Mouse (Mus musculus) heart, adult 11 months (tissue): ENCODE data around the gene Cisd3.

Experiments
- DNase-seq: peaks from one replicate; pipeline ENCODE4 v3.0.0; 2022

The Cisd3 gene

DNA sequence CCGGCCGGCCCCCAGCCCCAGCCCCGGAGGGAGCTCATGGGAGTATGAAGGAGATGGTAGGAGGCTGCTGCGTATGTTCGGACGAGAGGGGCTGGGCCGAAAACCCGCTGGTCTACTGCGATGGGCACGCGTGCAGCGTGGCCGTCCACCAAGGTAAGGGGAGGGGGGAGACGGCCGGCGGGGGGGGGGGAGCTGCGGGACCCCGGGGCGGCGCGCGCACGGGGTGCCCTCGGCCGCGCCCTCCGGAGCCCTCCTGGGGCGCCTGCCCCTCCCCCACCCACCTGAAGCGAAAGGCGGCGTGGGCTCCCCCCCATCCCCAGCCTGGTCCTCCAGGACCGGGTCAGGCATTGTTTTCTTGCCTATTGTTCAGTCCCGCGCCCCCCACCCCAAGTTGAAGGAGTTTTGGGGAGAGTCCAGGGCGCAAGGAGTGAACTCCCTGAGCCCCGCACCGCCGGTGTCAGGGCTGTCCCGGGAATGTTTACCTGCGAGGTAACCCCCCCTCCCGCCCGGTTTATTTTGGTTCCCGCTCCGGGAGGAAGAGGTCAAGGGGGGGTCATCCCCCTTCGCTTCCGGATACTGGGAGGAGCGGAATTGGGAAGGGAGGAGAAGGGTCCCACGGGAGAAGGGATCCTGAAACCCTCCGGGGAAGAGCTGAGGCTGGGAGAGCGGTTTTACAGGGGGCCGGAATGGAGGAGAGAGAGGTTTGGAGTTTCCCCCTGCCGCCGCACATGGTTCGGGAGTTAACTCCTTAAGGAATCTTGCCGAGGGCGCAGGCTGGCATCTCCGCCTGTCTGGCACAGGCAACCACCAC lies 21.9 kb upstream of the Cisd3 start:
- peak; percentile 98 for DNase-seq

DNA sequence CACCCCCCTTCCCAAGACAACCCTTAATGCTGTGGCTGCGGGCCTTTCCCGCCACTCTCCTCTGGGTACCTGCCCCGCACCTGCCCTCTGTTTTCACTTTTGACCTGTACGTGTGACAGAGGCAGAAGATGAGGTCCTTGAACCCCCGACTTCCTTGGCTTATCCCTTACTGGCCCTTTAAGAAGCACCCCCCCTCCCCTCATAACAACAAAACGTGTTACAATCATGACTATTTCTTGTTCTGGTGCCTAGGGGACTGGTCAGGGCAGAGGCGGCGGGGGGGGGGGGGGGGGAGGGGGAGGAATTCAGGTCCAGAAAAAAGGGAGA lies 21.3 kb upstream of the Cisd3 start:
- DNase-seq, result no peak

DNA sequence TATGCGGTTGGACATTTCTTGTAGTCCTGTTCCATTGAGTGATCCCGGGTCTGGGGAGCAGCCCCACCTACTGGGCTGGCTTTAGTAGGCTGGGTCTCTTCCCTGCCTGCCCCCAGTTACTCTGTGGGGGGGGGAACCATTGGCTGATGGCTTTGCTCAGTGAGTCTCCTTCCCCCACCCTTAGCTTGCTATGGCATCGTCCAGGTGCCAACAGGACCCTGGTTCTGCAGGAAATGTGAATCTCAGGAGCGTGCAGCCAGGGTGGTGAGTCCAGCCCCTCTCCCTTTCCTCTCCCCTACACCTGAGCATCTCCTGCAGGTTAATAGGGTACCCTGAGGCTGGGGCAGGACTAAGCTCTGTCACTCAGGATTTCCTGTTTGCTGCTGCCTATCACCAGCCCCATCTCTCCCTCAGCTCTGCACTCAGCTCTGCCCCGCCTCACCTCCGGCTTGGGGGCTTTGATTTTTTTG lies 20.8 kb upstream of the Cisd3 start:
- peak; percentile 95 for DNase-seq

DNA sequence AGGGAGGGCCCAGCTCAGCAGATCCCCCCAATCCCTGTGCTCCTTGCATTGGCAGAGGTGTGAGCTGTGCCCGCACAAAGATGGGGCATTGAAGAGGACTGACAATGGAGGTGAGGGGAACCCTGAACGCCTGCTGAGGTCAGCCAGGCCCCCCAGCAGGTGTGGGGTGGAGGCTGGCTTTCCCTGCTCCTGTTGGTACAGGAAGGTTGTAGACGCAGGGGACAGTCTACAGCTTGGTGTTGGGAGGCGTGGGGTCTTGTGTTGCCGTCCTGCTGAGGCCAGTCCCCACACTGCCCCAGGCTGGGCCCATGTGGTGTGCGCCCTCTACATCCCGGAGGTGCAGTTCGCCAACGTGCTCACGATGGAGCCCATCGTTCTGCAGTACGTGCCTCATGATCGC lies 20.2 kb upstream of the Cisd3 start:
- peak; percentile 90 for DNase-seq

DNA sequence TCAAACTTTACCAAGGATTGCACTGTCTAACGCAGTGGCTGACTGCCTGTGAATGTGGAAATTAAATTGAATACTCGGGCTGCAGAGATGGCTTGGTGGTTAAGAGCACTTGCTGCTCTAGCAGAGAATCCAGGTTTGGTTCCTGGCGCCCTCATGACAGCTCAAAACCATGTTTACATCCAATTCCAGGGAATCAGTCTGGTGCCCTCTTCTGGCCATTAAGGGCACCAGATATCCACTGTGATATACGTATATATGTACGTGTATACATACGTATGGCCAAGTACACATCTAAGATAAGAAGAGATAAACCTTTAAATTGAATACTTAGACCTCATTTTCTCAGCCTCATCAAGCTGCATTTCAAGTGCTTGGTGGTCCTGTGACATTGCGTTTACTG lies 19.4 kb upstream of the Cisd3 start:
- peak; percentile 85 for DNase-seq

DNA sequence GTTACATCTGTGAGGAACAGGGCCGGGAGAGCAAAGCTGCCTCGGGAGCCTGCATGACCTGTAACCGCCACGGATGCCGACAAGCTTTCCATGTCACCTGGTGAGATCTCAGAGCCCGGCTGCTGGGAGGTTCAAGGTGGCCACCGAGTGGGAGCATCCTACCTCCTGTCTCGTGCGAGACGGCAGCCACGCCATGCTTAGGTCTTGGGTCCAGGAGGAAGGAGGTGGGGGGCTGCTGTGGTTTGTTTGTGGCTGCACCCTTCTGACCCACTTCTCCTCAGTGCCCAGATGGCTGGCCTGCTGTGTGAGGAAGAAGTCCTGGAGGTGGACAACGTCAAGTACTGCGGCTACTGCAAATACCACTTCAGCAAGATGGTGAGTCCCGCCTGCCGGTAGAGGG lies 18.8 kb upstream of the Cisd3 start:
- DNase-seq, result peak; percentile 89

DNA sequence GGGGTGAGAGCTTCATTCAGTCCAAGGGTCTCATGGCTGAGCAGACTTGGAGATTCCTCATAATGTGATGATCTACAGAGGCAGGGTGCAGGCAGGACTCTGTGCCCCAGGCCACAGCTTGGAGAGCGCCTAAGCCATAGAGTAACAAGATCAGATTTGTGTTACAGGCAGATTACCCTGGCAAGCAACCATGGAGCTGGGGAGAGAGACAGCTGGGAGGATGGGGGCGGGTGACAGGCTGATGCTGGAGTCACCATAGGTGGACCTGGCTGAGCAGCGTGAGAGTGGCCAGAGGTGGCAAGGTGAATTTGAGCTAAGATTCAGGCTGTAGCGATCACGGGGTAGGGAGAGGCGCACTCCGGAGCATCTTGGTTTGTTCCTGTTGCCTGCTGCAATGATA lies 17.5 kb upstream of the Cisd3 start:
- peak; percentile 87 for DNase-seq

DNA sequence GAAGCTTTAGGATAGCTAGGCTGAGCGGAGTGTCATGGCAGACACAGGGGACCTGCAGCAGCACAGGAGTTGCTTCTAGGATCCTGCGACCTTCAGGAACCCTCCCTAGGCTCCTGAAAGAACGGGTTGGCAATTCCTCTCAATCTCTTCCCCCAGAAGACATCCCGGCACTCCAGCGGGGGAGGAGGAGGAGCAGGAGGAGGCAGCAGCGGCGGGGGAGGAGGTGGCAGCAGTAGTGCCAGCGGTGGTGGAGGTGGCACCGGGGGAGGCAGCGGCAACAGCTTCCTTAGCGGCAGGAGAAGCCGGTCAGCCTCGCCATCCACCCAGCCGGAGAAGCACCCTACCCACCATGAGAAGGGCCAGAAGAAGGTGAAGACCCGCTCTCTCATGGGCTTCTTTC lies 16.4 kb upstream of the Cisd3 start:
- peak; percentile 92 for DNase-seq

DNA sequence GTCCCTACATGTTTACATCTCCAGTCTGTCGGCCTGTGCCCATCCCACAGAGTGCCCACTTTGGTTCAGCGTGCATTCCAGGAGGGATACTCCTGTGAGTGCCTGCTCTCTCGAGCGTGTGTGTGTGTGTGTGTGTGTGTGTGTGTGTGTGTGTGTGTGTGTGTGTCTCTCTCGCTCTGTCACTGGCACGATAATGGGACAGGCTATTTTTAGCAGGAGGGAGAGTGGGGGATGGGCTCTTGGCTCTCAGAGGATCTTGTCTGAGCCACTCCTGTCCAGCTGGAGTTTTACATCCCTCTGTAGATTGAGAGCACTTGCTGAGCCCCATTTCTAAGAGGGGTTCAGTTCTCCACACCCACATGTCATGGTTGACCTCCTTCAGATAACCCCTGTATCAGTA lies 15.8 kb upstream of the Cisd3 start:
- peak; percentile 97 for DNase-seq

DNA sequence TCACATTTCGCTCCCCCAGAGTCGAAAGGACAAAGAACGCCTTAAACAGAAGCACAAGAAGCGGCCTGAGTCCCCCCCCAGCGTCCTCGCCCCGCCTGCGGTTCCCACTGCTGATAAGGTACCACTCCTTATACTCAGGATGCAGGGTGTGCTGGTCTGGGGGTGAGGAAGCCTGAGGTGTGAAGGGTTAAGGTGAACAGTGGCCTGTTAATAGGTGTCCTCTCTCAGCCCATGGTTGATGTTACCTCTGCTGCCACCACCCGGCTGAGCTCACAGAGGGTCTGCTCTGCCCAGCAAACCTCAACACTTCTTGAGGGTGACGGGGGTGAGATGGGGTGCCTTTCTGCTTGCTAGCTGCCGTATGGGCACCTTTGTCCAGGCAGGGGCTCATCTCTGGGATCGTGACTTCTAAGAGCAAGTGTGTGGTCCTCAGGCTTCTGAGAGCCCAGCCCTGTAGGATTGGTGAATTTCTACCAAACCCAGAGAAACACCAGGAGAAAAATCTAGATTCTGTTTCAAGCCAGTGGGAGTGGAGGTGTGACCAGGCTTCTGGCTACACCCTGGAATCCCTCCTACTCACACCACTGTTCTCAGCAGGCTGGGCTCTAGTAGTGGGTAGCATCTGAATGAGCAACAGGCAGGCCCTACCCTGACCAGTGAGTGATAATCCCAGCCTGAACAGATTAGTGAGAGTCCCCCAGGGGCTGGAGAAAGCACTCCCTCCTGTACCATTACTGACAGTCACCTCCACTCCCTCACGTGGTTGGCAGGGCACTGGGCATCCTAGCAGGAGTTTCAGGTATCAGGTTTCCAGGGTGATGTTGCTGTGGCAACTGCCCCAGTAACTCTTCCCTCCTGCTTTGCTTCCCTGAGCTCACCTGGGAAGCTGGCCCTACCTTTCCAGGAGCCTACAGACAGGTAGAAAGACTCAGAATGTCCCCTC lies 15.1 kb upstream of the Cisd3 start:
- peak; percentile 91 for DNase-seq

DNA sequence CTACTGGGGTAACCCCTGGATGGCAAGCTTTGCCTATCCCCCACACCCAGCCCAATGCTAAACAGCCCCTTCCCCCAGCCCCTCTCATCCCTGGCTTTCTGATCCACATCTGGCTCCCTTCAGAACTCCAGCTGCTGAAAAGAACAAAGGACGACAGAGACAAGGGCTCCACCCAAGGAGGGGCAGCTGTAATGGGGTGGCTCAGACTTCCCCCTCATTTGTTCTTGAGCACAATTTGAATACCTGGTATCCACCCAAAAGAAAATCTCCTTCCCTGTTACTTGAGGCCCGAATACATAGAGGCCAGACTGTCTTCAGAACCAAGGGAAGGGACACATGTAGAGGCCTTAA lies 14.5 kb upstream of the Cisd3 start:
- DNase-seq, result no peak

DNA sequence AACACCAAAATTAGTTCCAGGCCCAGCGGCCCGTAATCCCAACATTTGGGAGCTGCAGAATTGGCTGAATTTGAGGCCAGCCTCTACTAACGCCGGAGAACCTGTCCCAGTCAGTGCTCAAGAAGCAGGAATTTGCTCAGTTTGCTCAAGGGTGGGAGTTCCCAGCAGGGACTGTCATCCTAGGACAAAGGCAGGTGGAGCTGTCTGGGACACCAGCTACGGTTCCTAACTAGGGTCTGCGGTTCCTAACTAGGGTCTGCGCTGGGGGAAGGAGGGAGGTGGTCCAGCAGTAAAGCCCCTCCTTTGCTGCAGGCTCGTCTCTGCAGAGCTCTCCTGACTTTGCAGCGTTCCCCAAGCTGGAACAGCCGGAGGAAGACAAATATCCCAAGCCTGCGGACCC lies 12.5 kb upstream of the Cisd3 start:
- DNase-seq, result no peak

DNA sequence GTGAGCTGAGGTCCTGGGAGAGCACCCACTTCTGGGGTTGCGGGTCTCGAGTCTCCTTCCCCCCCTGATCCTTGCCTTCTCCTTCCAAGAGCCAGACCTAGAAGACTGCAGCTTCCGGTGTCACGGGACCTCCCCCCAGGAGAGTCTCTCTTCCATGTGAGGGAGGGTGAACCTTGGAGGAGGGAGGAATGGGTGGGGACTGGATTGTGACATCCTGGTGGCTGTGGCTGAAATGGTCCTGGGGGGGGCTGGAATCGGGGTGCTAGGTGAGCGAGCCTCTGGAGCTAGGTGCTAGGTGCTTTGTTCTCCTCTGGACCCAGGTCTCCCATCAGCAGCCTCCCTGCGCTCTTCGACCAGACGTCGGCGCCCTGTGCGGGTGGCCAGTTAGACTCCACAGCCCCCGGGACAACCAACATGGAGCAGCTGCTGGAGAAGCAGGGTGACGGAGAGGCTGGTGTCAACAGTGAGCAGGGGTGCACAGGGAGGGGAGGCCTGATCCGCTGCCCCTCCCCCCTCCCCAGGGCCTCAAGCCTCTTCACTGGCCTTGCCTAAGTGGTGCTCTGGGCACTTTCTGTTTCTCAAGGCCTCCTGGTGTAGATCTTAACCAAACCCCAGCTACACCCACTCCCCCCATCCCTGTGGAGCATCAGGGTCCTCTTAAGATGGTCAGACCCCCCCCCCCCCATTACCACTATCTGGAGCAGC lies 9.4 kb upstream of the Cisd3 start:
- DNase-seq, result no peak

DNA sequence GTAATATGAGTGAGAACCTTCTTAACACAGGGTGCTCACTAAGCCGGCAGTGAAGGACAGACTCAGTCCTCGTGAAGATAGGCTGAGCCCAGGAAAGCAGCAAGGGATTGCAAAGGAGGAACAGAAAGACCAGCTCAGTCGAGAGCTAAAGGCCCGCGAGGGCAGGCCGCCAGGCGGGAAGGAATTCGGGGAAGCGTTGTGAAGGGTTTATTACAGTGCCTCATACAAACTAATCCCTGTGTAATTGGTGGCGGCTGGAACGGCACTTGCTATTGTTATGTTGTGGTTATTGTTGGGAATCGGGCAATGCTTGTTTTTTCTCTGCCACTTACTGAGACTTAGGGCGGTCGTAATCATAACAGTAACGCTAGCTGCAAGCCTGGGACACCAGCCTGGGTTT lies 8.2 kb upstream of the Cisd3 start:
- no peak for DNase-seq

DNA sequence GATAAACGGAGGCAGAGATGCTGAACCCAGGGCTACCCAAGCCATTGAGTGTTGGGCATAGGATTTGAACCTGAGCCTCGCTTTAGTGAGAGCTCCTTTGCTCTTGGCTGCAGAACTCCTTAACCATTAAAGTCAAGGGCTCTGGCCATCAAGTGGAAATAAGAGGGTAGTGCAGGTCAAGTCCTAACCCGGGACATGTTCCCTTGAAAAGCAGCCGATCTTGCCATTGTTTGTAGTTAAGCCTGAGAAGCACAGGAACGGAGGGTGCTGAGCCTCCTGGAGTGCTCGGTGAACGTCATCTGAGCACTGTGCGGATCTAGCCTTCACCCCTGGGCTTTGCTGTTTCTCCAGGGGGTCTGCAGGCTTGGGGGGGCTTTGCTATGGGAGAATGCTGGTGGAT lies 7.8 kb upstream of the Cisd3 start:
- DNase-seq, result no peak

DNA sequence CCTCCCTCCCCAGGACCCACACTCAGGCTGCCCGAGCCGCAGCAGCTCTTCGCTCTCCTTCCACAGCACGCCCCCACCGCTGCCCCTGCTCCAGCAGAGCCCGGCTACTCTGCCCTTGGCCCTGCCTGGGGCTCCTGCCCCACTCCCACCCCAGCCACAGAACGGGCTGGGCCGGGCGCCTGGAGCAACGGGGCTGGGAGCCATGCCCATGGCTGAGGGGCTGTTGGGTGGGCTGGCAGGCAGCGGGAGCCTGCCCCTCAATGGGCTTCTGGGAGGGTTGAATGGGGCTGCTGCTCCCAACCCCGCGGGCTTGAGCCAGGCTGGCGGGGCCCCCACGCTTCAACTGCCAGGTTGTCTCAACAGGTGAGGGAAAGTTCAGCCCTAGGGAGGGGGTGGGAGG lies 7.3 kb upstream of the Cisd3 start:
- no peak for DNase-seq

DNA sequence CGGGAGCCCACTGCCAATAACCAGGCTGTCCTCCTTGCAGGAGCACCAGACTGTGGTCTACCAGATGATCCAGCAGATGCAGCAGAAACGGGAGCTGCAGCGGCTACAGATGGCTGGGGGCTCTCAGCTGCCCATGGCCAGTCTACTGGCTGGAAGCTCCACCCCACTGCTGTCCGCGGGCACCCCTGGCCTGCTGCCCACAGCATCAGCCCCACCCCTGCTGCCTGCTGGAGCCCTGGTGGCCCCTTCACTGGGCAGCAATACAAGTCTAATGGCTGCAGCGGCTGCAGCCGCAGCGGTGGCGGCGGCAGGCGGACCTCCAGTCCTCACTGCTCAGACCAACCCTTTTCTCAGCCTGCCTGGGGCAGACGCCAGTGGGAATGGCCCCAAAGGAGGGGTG lies 5.2 kb upstream of the Cisd3 start:
- no peak for DNase-seq

DNA sequence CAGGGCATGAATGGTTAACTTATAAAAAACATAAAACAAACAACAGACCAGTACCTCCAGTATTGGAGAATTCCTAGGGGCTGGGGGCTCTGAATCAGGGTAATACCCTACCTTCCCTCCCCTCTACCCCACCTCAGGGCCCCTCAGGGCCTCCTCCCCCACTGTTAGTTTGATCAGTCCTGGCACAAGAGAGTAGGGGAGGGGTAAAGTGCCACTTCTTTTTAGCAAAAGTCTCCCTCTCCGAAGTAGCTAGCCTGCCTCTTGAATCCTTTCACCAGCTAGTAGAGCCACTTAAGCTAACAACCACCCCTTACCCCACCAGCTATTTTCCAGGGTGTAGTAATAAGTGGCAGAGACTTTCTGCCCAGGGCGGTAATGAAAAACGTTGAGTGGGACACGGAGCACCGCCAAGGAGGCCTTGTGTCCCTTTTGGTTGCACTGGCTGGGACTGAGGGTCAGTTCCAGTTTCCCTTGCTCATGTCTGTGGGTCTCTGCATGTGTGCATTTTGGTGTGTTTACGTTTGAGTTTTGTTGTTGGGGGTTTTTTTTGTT lies 3.0 kb upstream of the Cisd3 start:
- no peak for DNase-seq

DNA sequence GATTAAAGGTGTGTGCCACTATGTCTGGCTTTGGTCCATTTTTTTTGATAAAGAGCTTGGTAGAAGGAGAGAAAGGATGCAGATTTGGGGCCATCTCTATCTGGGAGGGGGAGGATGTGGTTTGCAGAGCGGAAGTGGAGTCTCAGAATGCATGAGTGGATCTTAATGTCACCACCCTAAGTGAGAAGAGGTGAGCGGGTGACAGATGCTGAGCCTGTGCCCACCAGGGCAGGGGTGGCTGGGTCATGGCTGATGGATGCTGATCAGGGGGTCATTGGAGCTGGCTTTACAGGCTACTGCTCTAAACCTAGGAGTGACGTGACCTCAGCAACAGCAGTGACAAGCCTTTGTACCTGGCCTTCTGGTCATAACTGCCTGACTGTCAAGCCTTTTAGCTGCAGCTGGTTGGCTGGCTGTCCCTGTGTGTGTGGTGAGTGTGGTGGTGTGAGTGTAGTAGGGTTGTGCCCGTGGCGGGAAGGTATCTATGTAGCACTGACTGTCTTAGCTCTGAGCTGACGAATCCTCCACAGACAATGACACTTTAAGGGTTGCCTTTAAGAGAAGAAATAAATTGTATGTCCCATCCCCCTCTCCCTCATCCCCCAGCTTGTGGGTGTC lies 1.5 kb upstream of the Cisd3 start:
- peak; percentile 94 for DNase-seq

DNA sequence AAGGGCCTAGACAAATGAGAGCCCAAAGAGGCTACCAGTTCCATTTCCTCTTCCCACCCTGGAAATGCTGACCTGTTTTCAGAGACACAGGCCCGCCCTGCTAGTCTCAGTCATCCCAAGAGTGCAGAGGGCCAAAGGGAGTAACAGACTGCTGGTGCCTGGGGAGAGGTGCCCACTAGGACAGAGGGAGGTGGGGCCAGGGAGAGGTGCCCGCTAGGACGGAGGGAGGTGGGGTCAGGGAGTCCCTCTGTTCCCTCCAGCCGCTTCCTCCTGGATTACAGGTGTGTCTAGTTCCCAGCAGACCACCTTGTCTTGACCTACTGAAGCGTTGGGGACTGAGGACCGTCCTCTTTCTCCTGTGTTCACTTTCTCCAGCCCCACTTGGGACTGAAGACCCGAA lies 860 bp upstream of the Cisd3 start:
- DNase-seq, result peak; percentile 97

DNA sequence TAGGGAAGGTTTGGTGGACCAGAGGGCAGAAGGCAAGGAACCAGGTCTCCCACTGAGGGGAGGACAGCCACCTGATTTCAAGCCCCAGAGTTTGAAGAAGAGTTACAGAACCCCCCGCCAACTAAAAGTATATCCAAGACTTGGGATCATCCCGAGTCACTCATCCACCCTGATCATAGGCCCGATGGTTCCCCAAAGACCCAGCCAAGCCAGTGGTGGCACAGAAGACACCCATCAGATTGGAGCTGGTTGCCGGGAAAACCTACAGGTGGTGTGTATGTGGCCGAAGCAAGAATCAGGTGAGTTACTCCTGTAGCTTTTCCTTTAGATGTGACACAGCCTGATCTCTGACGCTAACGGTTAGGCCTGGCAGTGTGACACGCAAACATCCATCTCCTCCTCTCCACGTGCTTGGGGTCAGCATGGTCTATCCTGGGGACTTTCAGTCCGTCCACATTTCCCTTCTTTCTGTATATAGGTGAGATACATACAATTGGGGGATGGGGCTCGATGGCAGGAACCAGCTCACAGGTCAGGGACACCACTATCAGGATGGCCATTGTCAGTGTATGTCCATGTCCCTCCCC lies 789 bp downstream of the Cisd3 start:
- peak; percentile 95 for DNase-seq

DNA sequence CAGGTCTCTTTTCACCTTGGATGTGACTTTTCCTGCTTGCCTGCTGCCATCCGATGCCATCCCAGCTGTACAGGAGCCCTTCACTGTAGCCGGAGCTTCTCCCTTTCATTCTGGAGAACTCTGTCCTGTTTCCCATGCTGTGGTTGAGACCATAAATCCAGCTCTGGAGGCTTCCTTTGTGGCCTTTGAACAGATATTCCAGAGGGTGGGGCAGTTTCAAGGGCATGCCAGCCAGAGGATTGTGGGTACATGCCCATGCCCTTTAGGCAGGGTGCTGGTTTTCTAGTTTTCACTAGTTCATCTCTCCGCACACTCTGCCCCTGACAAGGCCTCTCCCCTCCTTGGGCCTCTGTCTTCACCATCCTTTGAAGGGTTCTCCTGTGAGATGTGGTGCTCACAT lies 1.4 kb downstream of the Cisd3 start:
- DNase-seq, result no peak
